Comparison of ENCODE assay signal across 21 mouse cellular contexts in genomic region chr2:118461480-118462165, GRCm38 (mm10). TPM values are rescaled to one million over a fixed set of nuclear protein-coding genes. Genes with fewer than 3 reads are reported as not detected.
DNase-seq lines count a peak whose midpoint lies in the region; ATAC-seq and TF ChIP-seq lines count a peak whose summit lies in the region.
"Had no signal": no experiment of that assay in that cellular context is flagged by ENCODE, and none has a peak within 500 bp of the region (broad histone marks: within the 10 kb centered on the region; RNA-seq: fewer than 3 reads in every experiment).

No protein-coding gene starts in this region.

- ATAC-seq in frontal cortex, adult (ENCODE audit: low TSS enrichment) = 0 out of 2 replicates have a peak, but pooled peaks have one; percentile 20
- peak; percentile 46 for ATAC-seq in limb, embryonic 13.5 days (ENCODE audit: low FRiP score, low read depth)
- no peak for ATAC-seq in intestine, postnatal 0 days
- ATAC-seq: CD4-positive, CD25-positive, alpha-beta regulatory T cell, adult 4 months; forebrain, embryonic 14.5 days had no signal

- no peak overlapping the region for H3K4me2 ChIP-seq in limb, embryonic 13.5 days (replicated peaks)
- H3K4me2 ChIP-seq in intestine, postnatal 0 days (replicated peaks; ENCODE audit: low read depth) = no peak overlapping the region
- H3K4me2 ChIP-seq: liver, embryonic 13.5 days; midbrain, embryonic 12.5 days; neural tube, embryonic 12.5 days; stomach, embryonic 15.5 days had no signal

- H3K9ac ChIP-seq in limb, embryonic 13.5 days = no peak overlapping the region
- no peak overlapping the region for H3K9ac ChIP-seq in intestine, postnatal 0 days (ENCODE audit: low read depth, low read length)
- H3K9ac ChIP-seq: liver, embryonic 13.5 days; midbrain, embryonic 12.5 days; neural tube, embryonic 12.5 days; stomach, embryonic 15.5 days had no signal

- H3K9me3 ChIP-seq in limb, embryonic 13.5 days = no peaks in the 10 kb centered on the region
- H3K9me3 ChIP-seq in limb, embryonic 10.5 days (replicated peaks) = no peaks in the 10 kb centered on the region
- no peaks in the 10 kb centered on the region for H3K9me3 ChIP-seq in intestine, postnatal 0 days (ENCODE audit: control insufficient read depth)
- H3K9me3 ChIP-seq: liver, embryonic 13.5 days; midbrain, embryonic 12.5 days; neural tube, embryonic 12.5 days; stomach, embryonic 15.5 days had no signal

- DNase-seq in frontal cortex, postnatal 10 days (ENCODE audit: low spot score in 2 of 2) = no peak
- no peak for DNase-seq in limb, embryonic 10.5 days (ENCODE audit: low spot score)
- peak; percentile 33 to 40 for DNase-seq in right cerebral cortex, adult 2 months (ENCODE audit: low spot score in 2 of 2)
- no peak for DNase-seq in right cerebral cortex, postnatal 10 days (ENCODE audit: low spot score in 2 of 2)
- DNase-seq in MN1 (ENCODE audit: low spot score) = no peak
- DNase-seq: adrenal gland, postnatal 25 days; cerebellum, adult 11-12 months; cerebellum, postnatal 25 days; gastrocnemius, postnatal 36 days; kidney, adult 8-10 months; kidney, postnatal 14 days; liver, embryonic 13.5 days; right cerebral cortex, postnatal 25 days had no signal

- H3K36me3 ChIP-seq in limb, embryonic 13.5 days = peaks cover 79% of the 10 kb centered on the region
- peaks cover 76% of the 10 kb centered on the region for H3K36me3 ChIP-seq in limb, embryonic 10.5 days
- H3K36me3 ChIP-seq in intestine, postnatal 0 days (ENCODE audit: control insufficient read depth, insufficient read depth) = peaks cover 57% of the 10 kb centered on the region

- H3K4me1 ChIP-seq in limb, embryonic 13.5 days = peaks cover 12% of the 10 kb centered on the region
- peaks cover 18% of the 10 kb centered on the region for H3K4me1 ChIP-seq in limb, embryonic 10.5 days
- no peaks in the 10 kb centered on the region for H3K4me1 ChIP-seq in intestine, postnatal 0 days (replicated peaks; ENCODE audit: control insufficient read depth, insufficient read depth, low read length)
- H3K4me1 ChIP-seq: liver, embryonic 13.5 days; midbrain, embryonic 12.5 days; neural tube, embryonic 12.5 days; stomach, embryonic 15.5 days had no signal

- no peak overlapping the region for H3K4me3 ChIP-seq in limb, embryonic 13.5 days
- H3K4me3 ChIP-seq in limb, embryonic 10.5 days = no peak overlapping the region
- H3K4me3 ChIP-seq in intestine, postnatal 0 days (ENCODE audit: low read depth, low read length) = no peak overlapping the region
- H3K4me3 ChIP-seq: liver, embryonic 13.5 days; midbrain, embryonic 12.5 days; neural tube, embryonic 12.5 days; stomach, embryonic 15.5 days had no signal

- 48% methylated on average over 16 of the region's 16 CpGs for WGBS in limb, embryonic 13.5 days
- 77% methylated on average over 16 of the region's 16 CpGs for WGBS in limb, embryonic 10.5 days
- WGBS in intestine, postnatal 0 days = 73% methylated on average over 16 of the region's 16 CpGs

- no peaks in the 10 kb centered on the region for H3K27me3 ChIP-seq in limb, embryonic 13.5 days
- H3K27me3 ChIP-seq in limb, embryonic 10.5 days (ENCODE audit: low read depth, poor library complexity, severe bottlenecking) = no peaks in the 10 kb centered on the region
- no peaks in the 10 kb centered on the region for H3K27me3 ChIP-seq in intestine, postnatal 0 days (replicated peaks; ENCODE audit: control insufficient read depth, insufficient read depth, low read length)
- H3K27me3 ChIP-seq: liver, embryonic 13.5 days; midbrain, embryonic 12.5 days; neural tube, embryonic 12.5 days; stomach, embryonic 15.5 days had no signal

- no peak for TF ChIP-seq CTCF in intestine, postnatal 0 days (IDR thresholded peaks at IDR 0.05; ENCODE audit: low read depth)

- no peak overlapping the region for H3K27ac ChIP-seq in limb, embryonic 13.5 days
- no peak overlapping the region for H3K27ac ChIP-seq in limb, embryonic 10.5 days
- H3K27ac ChIP-seq in intestine, postnatal 0 days (ENCODE audit: low read depth, low read length) = no peak overlapping the region
- H3K27ac ChIP-seq: liver, embryonic 13.5 days; midbrain, embryonic 12.5 days; neural tube, embryonic 12.5 days; stomach, embryonic 15.5 days had no signal

RNA-seq across cellular contexts. Expression of gene Srp14, which starts 17.9 kb away (rescaled TPM):
- polyA plus RNA-seq in limb, embryonic 13.5 days (2015; fragmentation: Nextera tagmentation; extraction: Ambion mirVana) = 244 and 249 TPM in 2 replicates
- 227 and 232 TPM in 2 replicates for polyA plus RNA-seq in limb, embryonic 10.5 days (2016; fragmentation: Nextera tagmentation; extraction: Ambion mirVana)
- polyA plus RNA-seq in intestine, postnatal 0 days (2015; fragmentation: Nextera tagmentation; extraction: Ambion mirVana) = 164 and 168 TPM in 2 replicates

Comparison
In these comparisons a context has a peak if more than half of its experiments do, and no peak if none do; other contexts are left out.
1. DNase-seq: peak in right cerebral cortex, adult 2 months (2 of 2); none in frontal cortex, postnatal 10 days (0 of 2), limb, embryonic 10.5 days (single experiment), right cerebral cortex, postnatal 10 days (0 of 2) and MN1 (single experiment).